Mouse (Mus musculus): ENCODE results near the gene Usp16.
A peak's percentile ranks its signal among the peaks of the same experiment; 100 is the strongest.
"Not testable (repeated sequence)": the region's sequence is repeated elsewhere in the genome, so short reads cannot be mapped to it uniquely, and the experiment has no call there.

The Usp16 gene

DNA sequence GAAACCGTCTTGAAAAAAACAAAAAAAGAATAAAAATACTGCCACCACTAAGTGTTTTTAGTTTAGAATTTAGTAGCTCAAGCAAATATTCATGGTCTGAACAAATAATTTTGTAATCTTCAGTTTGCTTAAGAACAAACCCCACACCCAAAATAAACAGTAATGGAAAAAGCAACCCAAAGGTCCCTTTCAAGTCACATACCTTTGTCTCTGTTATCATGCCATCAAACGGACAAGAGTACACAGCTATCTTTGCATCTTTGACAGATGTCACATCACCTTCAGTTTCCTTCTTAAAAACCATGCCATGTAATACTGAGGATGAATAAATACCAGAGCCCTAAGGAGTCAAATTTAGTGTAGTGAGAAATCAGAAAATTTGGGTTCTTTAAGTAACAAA is 34.1 kb downstream of the Usp16 start:
- DNase-seq: no peak

DNA sequence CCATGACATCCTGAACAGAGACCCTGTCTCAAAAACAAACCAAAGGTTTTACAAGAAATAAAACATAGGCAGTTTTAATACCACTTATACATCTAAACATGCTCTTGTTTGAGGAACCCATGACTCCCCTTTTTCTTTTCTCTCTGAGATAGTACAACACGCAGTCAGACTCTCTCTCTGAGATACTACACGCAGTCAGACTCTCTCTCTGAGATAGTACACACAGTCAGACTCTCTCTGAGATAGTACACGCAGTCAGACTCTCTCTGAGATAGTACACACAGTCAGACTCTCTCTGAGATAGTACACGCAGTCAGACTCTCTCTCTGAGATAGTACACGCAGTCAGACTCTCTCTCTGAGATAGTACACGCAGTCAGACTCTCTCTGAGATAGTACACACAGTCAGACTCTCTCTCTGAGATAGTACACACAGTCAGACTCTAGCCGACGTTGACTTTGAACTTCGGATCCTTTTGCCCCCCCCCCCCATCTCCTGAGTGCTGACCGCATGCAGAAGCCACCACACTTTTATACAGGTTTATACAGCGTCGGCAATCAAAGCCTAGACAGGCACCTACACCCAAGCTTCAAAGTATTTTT is 37.8 kb downstream of the Usp16 start:
- not testable (repeated sequence) for DNase-seq

GRCm38 (mm10) chr16:87494955-87495655 is 40.6 kb downstream of the Usp16 start:
- DNase-seq: no peak

GRCm38 (mm10) chr16:87495716-87496447 is 41.4 kb downstream of the Usp16 start, which contains the start of gene Cct8:
Gene Cct8, minus strand, starts transcription at chr16:87495873.
- DNase-seq: peak; percentile 99

- DNase-seq: no peak
These were observed 42.2 kb downstream of the Usp16 start for GRCm38 (mm10) chr16:87496728-87497127.

GRCm38 (mm10) chr16:87497171-87497570 is 42.7 kb downstream of the Usp16 start:
- no peak for DNase-seq

DNA sequence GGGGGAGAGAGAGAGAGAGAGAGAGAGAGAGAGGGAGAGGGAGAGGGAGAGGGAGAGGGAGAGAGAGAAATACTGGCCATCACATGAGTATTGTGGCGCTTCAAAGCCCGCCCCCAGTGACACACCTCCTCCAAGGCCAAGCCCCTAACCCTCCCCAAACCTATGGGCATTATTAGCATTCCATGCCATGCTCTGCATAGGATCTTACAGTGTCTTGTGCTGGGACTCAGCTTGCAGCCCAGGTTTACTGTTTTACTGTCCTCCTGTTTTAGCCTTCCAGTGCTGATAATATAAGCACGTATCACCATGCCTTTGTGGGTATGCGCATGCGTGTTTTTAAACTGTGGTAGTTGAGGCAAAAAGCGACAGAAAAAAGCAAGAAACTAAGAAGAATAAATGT is 45.1 kb downstream of the Usp16 start:
- peak; percentile 7 for DNase-seq

DNA sequence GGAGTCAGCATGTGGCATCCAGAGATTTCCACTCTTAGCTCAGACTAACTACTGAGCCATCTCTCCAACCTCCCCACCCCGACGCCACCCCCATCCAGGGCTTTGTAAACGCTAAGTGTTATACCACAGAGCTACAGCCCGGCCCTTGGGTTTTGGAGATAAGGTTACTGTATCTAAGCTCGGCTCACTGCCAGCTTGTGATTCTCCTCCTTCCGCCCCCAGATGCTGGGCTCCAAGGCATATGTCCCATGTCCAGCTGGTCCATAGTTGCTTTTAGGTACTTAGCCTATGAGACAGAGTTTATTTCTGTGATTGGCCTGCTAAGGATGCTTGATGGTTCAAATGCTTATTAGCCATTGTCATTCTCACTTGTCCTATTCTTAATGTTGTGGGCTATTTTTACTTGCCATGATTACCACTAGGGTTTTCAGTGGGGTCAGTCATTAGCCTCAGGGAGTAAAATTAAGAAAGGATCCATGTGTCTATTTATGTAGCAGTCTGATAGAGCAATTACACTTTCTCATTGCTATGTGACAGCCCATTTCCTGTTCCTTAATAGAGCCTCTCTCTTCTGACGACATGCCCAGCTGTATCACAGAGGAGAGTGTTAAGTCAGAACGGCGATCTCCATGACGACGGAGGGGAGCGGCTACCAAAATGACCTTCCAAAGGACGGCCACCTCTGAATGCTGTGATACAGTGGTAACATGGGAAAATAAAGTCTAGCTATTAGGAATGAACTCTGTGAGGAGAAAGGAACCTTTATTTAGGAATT is 47.0 kb downstream of the Usp16 start:
- DNase-seq: no peak

- no peak for DNase-seq
These were observed 57.2 kb downstream of the Usp16 start for GRCm38 (mm10) chr16:87511706-87512105.

GRCm38 (mm10) chr16:87512331-87512730 is 57.8 kb downstream of the Usp16 start:
- DNase-seq: no peak

DNA sequence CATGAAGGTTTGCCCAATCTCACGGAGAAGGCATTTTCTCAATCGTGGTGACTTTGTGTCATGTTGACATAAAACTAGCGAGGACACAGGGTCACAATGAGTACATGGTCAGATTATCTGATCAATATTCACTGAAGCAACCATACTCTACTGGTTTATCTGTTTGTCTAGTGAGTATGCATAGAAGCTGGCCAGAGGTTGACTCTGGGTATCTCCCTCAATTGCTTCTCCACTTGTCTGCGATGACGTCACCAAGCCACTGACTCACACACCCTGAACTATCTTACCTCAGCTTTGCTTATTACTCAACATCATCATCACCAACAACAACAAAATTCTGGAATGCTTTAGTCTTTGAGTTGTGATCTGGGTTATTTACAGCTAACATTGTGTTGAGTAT is 69.7 kb downstream of the Usp16 start:
- DNase-seq: no peak

GRCm38 (mm10) chr16:87527553-87528249 is 73.2 kb downstream of the Usp16 start:
- no peak for DNase-seq

- DNase-seq: no peak
These were observed 74.3 kb downstream of the Usp16 start for GRCm38 (mm10) chr16:87528755-87529154.
